Mouse (Mus musculus): ENCODE results near the gene Zdhhc6. TPM values are rescaled to one million over a fixed set of nuclear protein-coding genes. Genes with fewer than 3 reads are reported as not detected.

Zdhhc6 gene
- polyA plus RNA-seq, 1 experiment from 2014 or later: 106 TPM

DNA sequence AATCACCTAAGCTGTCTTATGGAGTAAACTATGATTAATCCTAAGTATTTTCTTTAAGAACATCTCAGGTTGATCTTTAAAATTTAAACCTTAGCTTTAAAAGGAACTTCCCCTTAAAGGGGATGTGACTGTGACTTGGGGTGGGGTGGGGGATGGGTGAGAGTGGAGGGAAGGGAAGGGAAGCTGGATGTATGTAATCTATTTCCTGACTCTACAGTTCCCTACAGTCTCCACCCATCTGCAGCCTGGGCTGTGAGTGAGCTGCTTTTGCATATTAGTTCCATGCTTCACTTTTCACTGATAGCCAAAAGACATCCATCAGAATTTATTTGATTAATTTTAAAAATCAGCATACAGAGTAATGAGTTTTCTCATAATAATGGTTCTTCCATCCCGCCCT lies 16.5 kb downstream of the Zdhhc6 start:
- no peak overlapping the region for H3K9ac ChIP-seq (replicated peaks; ENCODE audit: low read length)
- 88% methylated on average over 1 of the region's 1 CpGs for WGBS
- no peaks in the 10 kb centered on the region for H3K9me3 ChIP-seq (replicated peaks; ENCODE audit: control insufficient read depth, low read length)
- no peaks in the 10 kb centered on the region for H3K4me1 ChIP-seq (ENCODE audit: control insufficient read depth, insufficient read depth, low read length)
- H3K27ac ChIP-seq (replicated peaks; ENCODE audit: low read depth, low read length): no peak overlapping the region
- ATAC-seq (replicated peaks; ENCODE audit: insufficient number of reproducible peaks, low FRiP score, low TSS enrichment, low read depth): no peak
- no peak overlapping the region for H3K4me2 ChIP-seq (ENCODE audit: low read depth, low read length)
- DNase-seq (ENCODE audit: low spot score): no peak
- no peak overlapping the region for H3K4me3 ChIP-seq (ENCODE audit: low read depth, low read length)
- peaks cover 10% of the 10 kb centered on the region for H3K36me3 ChIP-seq (replicated peaks; ENCODE audit: control insufficient read depth, insufficient read depth, low read depth, low read length)
- no peaks in the 10 kb centered on the region for H3K27me3 ChIP-seq (ENCODE audit: control insufficient read depth, insufficient read depth, low read length)

DNA sequence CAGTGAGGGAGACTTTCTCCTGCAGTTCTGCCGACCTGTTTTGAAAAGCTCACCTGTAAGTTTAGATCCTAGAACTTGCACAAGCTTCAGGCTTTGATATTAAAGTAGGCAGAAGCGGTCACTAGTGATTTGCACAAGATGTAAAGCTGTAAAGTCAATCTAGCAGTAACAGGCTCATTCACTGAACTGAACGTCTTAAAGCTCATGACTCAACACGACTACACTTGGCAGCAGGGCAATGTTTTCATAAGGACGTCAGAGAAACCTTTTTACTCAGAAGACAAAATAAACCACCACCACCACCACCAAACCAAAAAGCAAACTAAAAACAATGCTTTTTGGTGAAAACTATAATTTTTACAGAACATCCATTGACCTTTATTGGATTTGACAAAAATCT lies 17.9 kb downstream of the Zdhhc6 start:
- DNase-seq (ENCODE audit: low spot score): no peak
- H3K36me3 ChIP-seq (replicated peaks; ENCODE audit: control insufficient read depth, insufficient read depth, low read depth, low read length): peaks cover 7% of the 10 kb centered on the region
- 82% methylated on average over 5 of the region's 5 CpGs for WGBS

DNA sequence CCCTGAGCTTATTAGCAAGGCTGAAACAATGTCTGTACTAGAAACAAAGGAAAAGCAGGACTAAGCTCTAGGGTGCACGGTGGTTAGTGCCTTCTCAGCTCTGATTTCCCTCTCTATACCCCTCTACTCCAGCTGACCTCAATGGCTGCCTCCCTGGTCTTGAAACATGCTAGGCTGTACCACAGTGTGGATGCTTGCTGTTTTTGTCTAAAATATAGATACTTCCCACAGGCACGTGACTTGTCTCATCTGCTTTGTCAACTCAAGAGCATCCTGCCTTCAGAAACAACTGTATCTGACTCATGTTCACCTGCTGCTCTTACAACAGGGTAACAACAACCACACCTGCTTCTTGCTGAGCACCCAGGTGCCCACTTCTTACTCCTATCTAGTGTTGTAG lies 18.3 kb downstream of the Zdhhc6 start:
- 89% methylated on average over 2 of the region's 2 CpGs for WGBS
- Histone ChIP-seq H3K4me1 (ENCODE audit: control insufficient read depth, insufficient read depth, low read length) (no peaks in the 10 kb centered on the region), H3K4me2 (ENCODE audit: low read depth, low read length) (no peak overlapping the region), H3K4me3 (ENCODE audit: low read depth, low read length) (no peak overlapping the region), H3K9ac (replicated peaks; ENCODE audit: low read length) (no peak overlapping the region), H3K27ac (replicated peaks; ENCODE audit: low read depth, low read length) (no peak overlapping the region), H3K9me3 (replicated peaks; ENCODE audit: control insufficient read depth, low read length) (no peaks in the 10 kb centered on the region), H3K36me3 (replicated peaks; ENCODE audit: control insufficient read depth, insufficient read depth, low read depth, low read length) (peaks cover 7% of the 10 kb centered on the region), H3K27me3 (ENCODE audit: control insufficient read depth, insufficient read depth, low read length) (no peaks in the 10 kb centered on the region)
- DNase-seq (ENCODE audit: low spot score) (no peak), ATAC-seq (replicated peaks; ENCODE audit: insufficient number of reproducible peaks, low FRiP score, low TSS enrichment, low read depth) (no peak)

More for the DNA sequence above, 17.9 kb downstream of the Zdhhc6 start:
- H3K9me3 ChIP-seq (replicated peaks; ENCODE audit: control insufficient read depth, low read length): no peaks in the 10 kb centered on the region
- H3K9ac ChIP-seq (replicated peaks; ENCODE audit: low read length): no peak overlapping the region
- no peaks in the 10 kb centered on the region for H3K27me3 ChIP-seq (ENCODE audit: control insufficient read depth, insufficient read depth, low read length)
- H3K4me3 ChIP-seq (ENCODE audit: low read depth, low read length): no peak overlapping the region
- H3K27ac ChIP-seq (replicated peaks; ENCODE audit: low read depth, low read length): no peak overlapping the region
- H3K4me1 ChIP-seq (ENCODE audit: control insufficient read depth, insufficient read depth, low read length): no peaks in the 10 kb centered on the region
- ATAC-seq (replicated peaks; ENCODE audit: insufficient number of reproducible peaks, low FRiP score, low TSS enrichment, low read depth): no peak
- H3K4me2 ChIP-seq (ENCODE audit: low read depth, low read length): no peak overlapping the region

DNA sequence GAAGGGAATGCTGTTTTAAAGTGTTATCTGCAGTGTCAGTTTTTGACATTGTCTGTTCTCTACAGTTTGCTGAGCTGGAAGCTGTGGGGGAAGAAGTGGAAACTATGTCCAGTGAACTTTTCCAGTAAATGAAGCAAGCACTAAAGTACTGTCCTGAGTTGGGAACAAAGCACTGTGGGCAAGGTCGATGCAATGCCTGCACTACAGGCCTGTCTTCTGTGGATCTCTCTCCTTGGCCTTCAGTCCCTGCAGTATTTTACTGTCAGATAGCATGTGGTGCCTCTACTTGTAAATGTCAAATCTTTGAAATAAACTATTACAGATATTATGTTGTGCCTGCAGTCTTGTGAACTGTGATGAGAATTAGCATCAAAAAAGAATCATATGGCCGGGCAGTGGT lies 19.5 kb downstream of the Zdhhc6 start:
- Histone ChIP-seq H3K4me3 (ENCODE audit: low read depth, low read length) (no peak overlapping the region), H3K9ac (replicated peaks; ENCODE audit: low read length) (no peak overlapping the region), H3K9me3 (replicated peaks; ENCODE audit: control insufficient read depth, low read length) (no peaks in the 10 kb centered on the region), H3K27me3 (ENCODE audit: control insufficient read depth, insufficient read depth, low read length) (no peaks in the 10 kb centered on the region), H3K27ac (replicated peaks; ENCODE audit: low read depth, low read length) (no peak overlapping the region), H3K4me1 (ENCODE audit: control insufficient read depth, insufficient read depth, low read length) (no peaks in the 10 kb centered on the region), H3K36me3 (replicated peaks; ENCODE audit: control insufficient read depth, insufficient read depth, low read depth, low read length) (peaks cover 7% of the 10 kb centered on the region), H3K4me2 (ENCODE audit: low read depth, low read length) (no peak overlapping the region)
- DNase-seq (ENCODE audit: low spot score) (no peak), ATAC-seq (replicated peaks; ENCODE audit: insufficient number of reproducible peaks, low FRiP score, low TSS enrichment, low read depth) (no peak)
- WGBS: 89% methylated on average over 2 of the region's 2 CpGs

DNA sequence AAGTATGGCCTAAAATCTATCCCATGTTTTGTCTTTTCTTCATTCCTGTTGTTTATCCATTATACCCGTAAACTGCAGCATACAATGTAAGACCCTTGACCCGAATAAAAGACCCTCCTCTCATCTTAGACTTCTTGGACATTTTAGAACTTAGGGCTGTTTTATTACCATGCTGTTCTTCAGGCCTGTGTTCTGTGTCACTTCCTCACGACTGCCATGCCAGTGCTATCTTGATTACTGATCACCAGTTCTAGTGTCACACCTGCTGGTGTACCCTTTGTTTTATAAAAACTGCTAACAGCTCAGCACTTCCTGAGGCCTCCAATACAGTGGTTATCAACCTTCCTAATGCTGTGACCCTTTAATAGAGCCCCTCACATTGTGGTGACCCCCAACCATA lies 20.3 kb downstream of the Zdhhc6 start:
- Histone ChIP-seq H3K4me2 (ENCODE audit: low read depth, low read length) (no peak overlapping the region), H3K4me3 (ENCODE audit: low read depth, low read length) (no peak overlapping the region), H3K27me3 (ENCODE audit: control insufficient read depth, insufficient read depth, low read length) (no peaks in the 10 kb centered on the region), H3K4me1 (ENCODE audit: control insufficient read depth, insufficient read depth, low read length) (no peaks in the 10 kb centered on the region), H3K27ac (replicated peaks; ENCODE audit: low read depth, low read length) (no peak overlapping the region), H3K9me3 (replicated peaks; ENCODE audit: control insufficient read depth, low read length) (no peaks in the 10 kb centered on the region), H3K9ac (replicated peaks; ENCODE audit: low read length) (no peak overlapping the region), H3K36me3 (replicated peaks; ENCODE audit: control insufficient read depth, insufficient read depth, low read depth, low read length) (peaks cover 4% of the 10 kb centered on the region; the same call in 1 of the 2 replicates)
- ATAC-seq (replicated peaks; ENCODE audit: insufficient number of reproducible peaks, low FRiP score, low TSS enrichment, low read depth): no peak
- WGBS: 86% methylated on average over 3 of the region's 3 CpGs
- DNase-seq (ENCODE audit: low spot score): no peak

DNA sequence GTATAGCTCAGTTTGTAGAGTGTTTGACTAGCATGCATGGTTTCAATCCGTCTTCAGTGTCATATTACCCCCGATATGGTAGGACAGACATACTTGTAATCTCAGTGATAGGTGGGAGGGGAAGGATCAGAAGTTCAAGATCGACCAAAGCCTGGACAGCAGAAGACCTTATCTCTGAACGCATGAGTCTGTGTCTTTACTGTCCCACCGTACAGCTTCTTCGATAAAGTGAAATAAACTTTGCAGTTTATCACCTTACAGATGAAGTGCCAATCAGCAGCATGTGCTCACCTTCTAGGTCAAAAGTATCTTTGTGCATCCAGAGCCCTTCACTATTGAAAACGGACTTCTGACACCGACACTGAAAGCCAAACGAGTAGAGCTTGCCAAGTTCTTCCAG lies 20.8 kb downstream of the Zdhhc6 start:
- WGBS: 91% methylated on average over 9 of the region's 9 CpGs
- DNase-seq (ENCODE audit: low spot score): no peak
- Histone ChIP-seq H3K9ac (replicated peaks; ENCODE audit: low read length) (no peak overlapping the region), H3K9me3 (replicated peaks; ENCODE audit: control insufficient read depth, low read length) (no peaks in the 10 kb centered on the region), H3K4me3 (ENCODE audit: low read depth, low read length) (no peak overlapping the region), H3K36me3 (replicated peaks; ENCODE audit: control insufficient read depth, insufficient read depth, low read depth, low read length) (peaks cover 4% of the 10 kb centered on the region; the same call in 1 of the 2 replicates), H3K27me3 (ENCODE audit: control insufficient read depth, insufficient read depth, low read length) (no peaks in the 10 kb centered on the region), H3K4me2 (ENCODE audit: low read depth, low read length) (no peak overlapping the region), H3K4me1 (ENCODE audit: control insufficient read depth, insufficient read depth, low read length) (no peaks in the 10 kb centered on the region), H3K27ac (replicated peaks; ENCODE audit: low read depth, low read length) (no peak overlapping the region)
- no peak for ATAC-seq (replicated peaks; ENCODE audit: insufficient number of reproducible peaks, low FRiP score, low TSS enrichment, low read depth)

DNA sequence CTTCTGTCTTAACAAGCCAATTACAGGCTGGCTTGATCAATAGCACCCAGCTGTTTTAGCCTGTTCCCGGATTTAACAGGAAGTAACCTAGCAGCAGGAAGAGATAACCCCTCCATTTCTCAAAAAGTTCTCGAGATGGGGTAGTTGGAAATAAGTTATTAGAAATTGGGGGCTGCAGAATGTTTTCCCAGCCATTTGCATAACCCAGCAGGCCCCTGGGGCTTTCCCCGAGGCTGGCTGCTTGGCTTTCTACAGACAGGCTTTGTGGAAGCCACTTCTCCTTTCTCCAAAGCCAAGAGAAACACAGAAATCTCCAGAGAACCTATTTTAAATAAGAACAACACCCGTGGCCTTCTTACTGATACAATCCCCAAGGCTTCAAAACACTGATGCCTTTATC lies 22.7 kb downstream of the Zdhhc6 start:
- DNase-seq (ENCODE audit: low spot score) (no peak), ATAC-seq (replicated peaks; ENCODE audit: insufficient number of reproducible peaks, low FRiP score, low TSS enrichment, low read depth) (no peak)
- 36% methylated on average over 4 of the region's 4 CpGs for WGBS
- H3K36me3 ChIP-seq (replicated peaks; ENCODE audit: control insufficient read depth, insufficient read depth, low read depth, low read length): peaks cover 4% of the 10 kb centered on the region; the same call in 1 of the 2 replicates
- no peaks in the 10 kb centered on the region for H3K9me3 ChIP-seq (replicated peaks; ENCODE audit: control insufficient read depth, low read length)
- H3K4me1 ChIP-seq (ENCODE audit: control insufficient read depth, insufficient read depth, low read length): no peaks in the 10 kb centered on the region
- no peak overlapping the region for H3K4me3 ChIP-seq (ENCODE audit: low read depth, low read length)
- no peak overlapping the region for H3K9ac ChIP-seq (replicated peaks; ENCODE audit: low read length)
- H3K4me2 ChIP-seq (ENCODE audit: low read depth, low read length): no peak overlapping the region
- H3K27me3 ChIP-seq (ENCODE audit: control insufficient read depth, insufficient read depth, low read length): no peaks in the 10 kb centered on the region
- no peak overlapping the region for H3K27ac ChIP-seq (replicated peaks; ENCODE audit: low read depth, low read length)

DNA sequence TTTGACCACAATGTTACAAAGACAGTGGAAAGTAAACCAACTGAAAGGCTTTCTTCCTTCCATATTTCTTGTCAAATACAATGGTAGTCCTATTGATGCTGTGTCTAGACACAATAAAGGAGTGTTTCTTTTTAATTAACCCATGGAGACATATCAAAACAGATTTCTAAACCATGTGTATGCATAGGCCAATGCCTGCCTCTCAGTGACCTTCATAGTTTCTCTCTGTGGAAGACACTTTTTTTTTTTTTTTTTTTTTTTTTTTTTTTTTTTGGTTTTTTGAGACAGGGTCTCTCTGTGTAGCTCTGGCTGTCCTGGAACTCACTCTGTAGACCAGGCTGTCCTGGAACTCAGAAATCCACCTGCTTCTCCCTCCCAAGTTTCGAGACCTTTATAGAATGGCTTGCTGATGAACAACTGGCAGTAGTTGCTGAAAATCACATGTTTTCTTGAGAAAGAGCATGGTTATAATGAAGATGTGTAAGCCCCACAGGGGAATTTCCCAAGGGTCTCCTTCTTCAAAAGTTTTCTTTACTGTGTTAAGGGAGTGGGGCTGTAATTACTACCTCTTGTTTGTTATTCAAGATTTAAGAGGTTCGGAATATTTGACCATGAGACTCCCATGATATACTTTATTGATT lies 23.5 kb downstream of the Zdhhc6 start:
- Histone ChIP-seq H3K4me1 (ENCODE audit: control insufficient read depth, insufficient read depth, low read length) (no peaks in the 10 kb centered on the region), H3K4me3 (ENCODE audit: low read depth, low read length) (no peak overlapping the region), H3K9ac (replicated peaks; ENCODE audit: low read length) (no peak overlapping the region), H3K4me2 (ENCODE audit: low read depth, low read length) (no peak overlapping the region), H3K9me3 (replicated peaks; ENCODE audit: control insufficient read depth, low read length) (no peaks in the 10 kb centered on the region), H3K36me3 (replicated peaks; ENCODE audit: control insufficient read depth, insufficient read depth, low read depth, low read length) (peaks cover 4% of the 10 kb centered on the region; the same call in 1 of the 2 replicates), H3K27me3 (ENCODE audit: control insufficient read depth, insufficient read depth, low read length) (no peaks in the 10 kb centered on the region), H3K27ac (replicated peaks; ENCODE audit: low read depth, low read length) (no peak overlapping the region)
- 91% methylated on average over 2 of the region's 2 CpGs for WGBS
- no peak for DNase-seq (ENCODE audit: low spot score)
- no peak for ATAC-seq (replicated peaks; ENCODE audit: insufficient number of reproducible peaks, low FRiP score, low TSS enrichment, low read depth)
